Mouse (Mus musculus) lung, postnatal 0 days (tissue): ENCODE results near the gene Nyap1. TPM values are rescaled to one million over a fixed set of nuclear protein-coding genes. Genes with fewer than 3 reads are reported as not detected.

Source experiments
- ATAC-seq: fragments of 200-750 bp; cut with Nextera tagmentation; 2 replicates; pipeline ENCODE4 v1.8.0; 2017; ENCODE audit warnings: moderate library complexity
- DNase-seq: peaks from one replicate; pipeline ENCODE4 v3.0.0-alpha.2; 2016; ENCODE audit warnings: low spot score
- H3K27ac ChIP-seq: fragments of 300-500 bp; sonication (generic); 2 replicates; pipeline ENCODE4 v1.5.1; 2014; ENCODE audit warnings: antibody characterized with exemption, mild to moderate bottlenecking, low read length, mixed read lengths
- H3K27me3 ChIP-seq: fragments of 300-500 bp; sonication (generic); replicated peaks from 2 replicates; pipeline ENCODE4 v1.6.1; 2014; ENCODE audit warnings: low read length, mixed read lengths; ENCODE audit not compliant: insufficient read depth
- H3K36me3 ChIP-seq: fragments of 300-500 bp; sonication (generic); 2 replicates; pipeline ENCODE4 v1.6.1; 2014; ENCODE audit warnings: low read length, mixed read lengths; ENCODE audit not compliant: insufficient read depth
- H3K4me1 ChIP-seq: fragments of 300-500 bp; sonication (generic); 2 replicates; pipeline ENCODE4 v1.6.1; 2014; ENCODE audit warnings: antibody characterized with exemption, low read depth, low read length, mixed read lengths; ENCODE audit not compliant: insufficient read depth
- H3K4me2 ChIP-seq: fragments of 300-500 bp; sonication (generic); replicated peaks from 2 replicates; pipeline ENCODE4 v1.6.1; 2014; ENCODE audit warnings: low read depth, mild to moderate bottlenecking, low read length, moderate library complexity, mixed read lengths
- H3K4me3 ChIP-seq: fragments of 300-500 bp; sonication (generic); 2 replicates; pipeline ENCODE4 v1.5.1; 2014; ENCODE audit warnings: low read depth, low read length
- H3K9ac ChIP-seq: fragments of 300-500 bp; sonication (generic); replicated peaks from 2 replicates; pipeline ENCODE4 v1.6.1; 2014; ENCODE audit warnings: low read depth, mild to moderate bottlenecking
- H3K9me3 ChIP-seq: fragments of 300-500 bp; sonication (generic); 2 replicates; pipeline ENCODE4 v1.6.1; 2016; ENCODE audit warnings: low read length, mixed read lengths
- CTCF ChIP-seq: IDR thresholded peaks from 2 replicates; pipeline ENCODE4 v1.5.1; 2016; ENCODE audit warnings: antibody characterized with exemption, mild to moderate bottlenecking
- EP300 ChIP-seq: IDR thresholded peaks from 2 replicates; pipeline ENCODE4 v1.6.1; 2016; ENCODE audit warnings: antibody characterized with exemption, mild to moderate bottlenecking, control low read depth
- WGBS: fragments of 180-500 bp; shearing (Covaris S2); extraction: QIAGEN DNeasy Blood & Tissue Kit; methylation state at CpG from one replicate; pipeline ENCODE4 v1.1.7; 2014; 5-methylcytosine and 5-hydroxymethylcytosine counted together
- polyA plus RNA-seq: library from polyadenylated mRNA; unstranded; fragments of >200 nt; fragmentation: Nextera tagmentation; extraction: Ambion mirVana; gene quantifications from 2 replicates; pipeline ENCODE4 v1.2.1, GENCODE M21; 2015

The Nyap1 gene
- polyA plus RNA-seq, 1 experiment from 2014 or later: 0.51 TPM

DNA sequence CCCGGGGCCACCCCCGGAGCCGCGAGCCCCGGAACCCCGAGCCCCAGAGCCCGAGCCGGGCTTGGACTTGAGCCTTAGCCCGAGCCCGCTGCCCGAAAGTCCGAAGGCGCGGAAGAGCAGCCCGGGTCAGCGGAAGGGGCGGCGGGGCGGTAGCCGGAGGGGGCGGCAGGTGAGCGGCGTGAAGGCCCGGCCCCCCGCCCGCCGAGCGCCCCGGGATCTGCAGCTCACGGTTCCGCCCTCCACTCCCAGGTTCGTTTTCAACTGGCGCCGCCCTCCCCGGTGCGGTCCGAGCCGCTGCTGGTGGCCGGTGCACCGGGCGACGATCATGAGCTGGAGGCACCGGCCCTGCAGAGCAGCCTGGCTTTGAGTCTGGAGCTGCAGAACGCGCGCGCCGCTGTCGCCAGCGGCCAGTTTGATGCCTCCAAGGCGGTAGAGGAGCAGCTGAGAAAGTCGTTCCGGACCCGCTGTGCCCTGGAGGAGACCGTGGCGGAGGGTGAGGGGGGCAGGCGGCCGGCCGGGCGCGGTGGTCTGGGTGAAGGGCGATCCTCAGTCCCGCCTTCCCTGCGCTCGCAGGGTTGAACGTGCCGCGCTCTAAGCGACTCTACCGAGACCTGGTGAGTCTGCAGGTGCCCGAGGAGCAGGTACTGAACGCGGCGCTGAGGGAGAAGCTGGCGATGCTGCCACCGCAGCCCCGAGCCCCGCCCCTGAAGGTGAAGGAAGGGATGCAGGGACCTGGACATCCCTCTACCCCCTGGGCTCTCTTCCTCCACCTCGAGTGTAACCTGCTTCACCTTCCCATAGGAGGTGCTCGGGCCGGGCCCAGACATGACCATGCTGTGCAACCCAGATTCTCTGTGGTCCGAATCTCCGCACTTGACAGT lies 37.9 kb upstream of the Nyap1 start:
- Histone ChIP-seq H3K27me3 (no peaks in the 10 kb centered on the region), H3K4me3 (peak overlapping the region; percentile 99), H3K9ac (peak overlapping the region; percentile 81), H3K36me3 (peaks cover 17% of the 10 kb centered on the region), H3K9me3 (no peaks in the 10 kb centered on the region), H3K4me2 (peak overlapping the region; percentile 97), H3K4me1 (peaks cover 20% of the 10 kb centered on the region; the same call in 1 of the 2 replicates), H3K27ac (peak overlapping the region; percentile 90)
- ATAC-seq: peak; percentile 37
- peak; percentile 28 for DNase-seq
- WGBS: 1% methylated on average over 74 of the region's 83 CpGs
- TF ChIP-seq CTCF: 0 out of 2 replicates have a peak, but pooled peaks have one; percentile 12
- TF ChIP-seq EP300: no peak

DNA sequence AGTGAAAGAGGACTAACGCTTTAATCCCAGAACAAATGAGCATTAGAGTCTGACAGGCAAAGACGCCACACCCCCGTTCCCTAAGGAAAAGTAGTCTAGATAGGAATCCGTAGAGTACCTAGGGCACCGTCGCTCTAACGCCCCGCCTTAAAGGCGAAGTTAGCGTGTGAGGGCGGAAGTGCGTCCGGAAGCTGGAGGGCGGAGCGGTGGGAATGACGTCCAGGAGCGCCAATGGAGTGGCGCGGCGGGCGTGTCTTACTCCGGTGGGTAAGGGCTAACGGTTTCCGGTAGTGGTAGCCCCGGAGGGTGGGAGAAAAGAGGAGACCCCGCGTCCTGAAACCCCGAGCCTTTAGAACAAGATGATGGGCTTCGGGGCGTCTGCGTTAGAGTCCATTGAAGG lies 37.2 kb upstream of the Nyap1 start, which contains the start of gene Ppp1r35:
Gene Ppp1r35 (plus strand): TSS at position 215 of the 400 bp plus-strand sequence.
- peak; percentile 98 for DNase-seq
- no peaks in the 10 kb centered on the region for H3K27me3 ChIP-seq
- WGBS: 0% methylated on average over 30 of the region's 31 CpGs
- H3K4me1 ChIP-seq: peaks cover 13% of the 10 kb centered on the region; the same call in 1 of the 2 replicates
- peak; percentile 96 for ATAC-seq
- peaks cover 17% of the 10 kb centered on the region for H3K36me3 ChIP-seq
- H3K9ac ChIP-seq: peak within 1 kb of the TSS; percentile 81
- TF ChIP-seq EP300 (no peak), CTCF (no peak)
- H3K27ac ChIP-seq: peak within 1 kb of the TSS; percentile 90
- peak within 1 kb of the TSS; percentile 99 for H3K4me3 ChIP-seq
- H3K9me3 ChIP-seq: no peaks in the 10 kb centered on the region
- H3K4me2 ChIP-seq: peak within 1 kb of the TSS; percentile 97

DNA sequence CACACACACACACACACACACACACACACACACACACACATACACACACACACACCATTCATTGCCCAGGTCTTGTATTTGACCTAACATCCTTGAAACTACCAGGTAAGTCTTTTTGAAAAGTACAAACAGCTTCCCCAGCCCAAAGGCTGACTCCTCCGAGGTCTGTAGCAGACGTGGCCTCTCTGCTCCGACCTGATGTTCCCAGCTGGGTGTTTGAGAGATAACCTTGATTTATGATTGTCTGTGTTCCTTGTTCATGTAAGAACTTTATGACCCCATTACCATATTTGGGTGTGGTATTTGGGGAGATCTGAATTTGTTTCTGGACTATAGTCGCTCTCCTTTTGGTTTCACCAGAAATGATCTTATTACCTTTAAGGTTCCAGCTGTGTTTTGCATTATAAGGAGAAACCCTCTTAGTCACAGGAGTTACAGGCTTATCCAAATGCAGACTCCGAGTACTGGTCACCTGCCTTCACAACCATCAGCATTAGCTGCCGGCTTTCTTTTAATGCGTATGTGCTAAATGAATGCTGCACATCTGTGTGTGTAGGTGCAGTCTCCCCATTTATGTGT lies 35.9 kb upstream of the Nyap1 start:
- TF ChIP-seq CTCF (no peak), EP300 (no peak)
- Histone ChIP-seq H3K4me2 (no peak overlapping the region), H3K4me1 (peaks cover 8% of the 10 kb centered on the region; the same call in 1 of the 2 replicates), H3K9ac (no peak overlapping the region), H3K9me3 (no peaks in the 10 kb centered on the region), H3K27me3 (no peaks in the 10 kb centered on the region), H3K27ac (no peak overlapping the region), H3K4me3 (no peak overlapping the region), H3K36me3 (peaks cover 17% of the 10 kb centered on the region; the same call in 1 of the 2 replicates)
- ATAC-seq: no peak
- no peak for DNase-seq
- WGBS: 70% methylated on average over 7 of the region's 7 CpGs

DNA sequence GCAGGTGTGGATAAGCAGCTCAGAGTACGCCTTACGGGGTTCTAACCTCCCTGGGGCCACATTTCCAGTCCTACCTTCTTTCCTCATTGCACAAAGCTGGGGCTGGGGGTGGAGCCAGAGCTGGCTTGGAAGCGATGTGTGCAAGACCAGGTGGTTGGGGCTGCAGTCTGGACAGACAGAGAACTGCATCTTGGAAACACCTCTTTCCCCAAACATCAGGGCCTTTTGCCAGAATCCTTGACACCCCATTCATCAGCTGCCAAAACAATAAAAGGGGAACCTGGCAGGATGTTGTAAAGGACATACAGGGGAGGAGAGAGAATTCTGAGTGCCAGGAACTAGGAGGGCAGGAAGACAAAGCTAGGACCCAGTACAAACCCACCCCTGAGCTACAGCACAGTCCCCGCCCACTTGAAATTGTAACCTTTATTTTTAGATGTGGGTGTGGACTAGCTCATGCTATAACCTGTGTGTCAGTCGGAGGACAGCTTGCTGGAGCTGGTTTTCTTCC lies 35.1 kb upstream of the Nyap1 start:
- DNase-seq (peak; percentile 77), ATAC-seq (peak; percentile 48)
- Histone ChIP-seq H3K9ac (no peak overlapping the region), H3K27ac (0 out of 2 replicates have a peak overlapping the region, but pooled peaks have one; percentile 26), H3K4me3 (no peak overlapping the region), H3K27me3 (no peaks in the 10 kb centered on the region), H3K4me1 (peaks cover 8% of the 10 kb centered on the region; the same call in 1 of the 2 replicates), H3K36me3 (peaks cover 11% of the 10 kb centered on the region; the same call in 1 of the 2 replicates), H3K4me2 (no peak overlapping the region), H3K9me3 (no peaks in the 10 kb centered on the region)
- 17% methylated on average over 5 of the region's 5 CpGs for WGBS
- TF ChIP-seq CTCF (no peak; the same call in 1 of the 2 replicates), EP300 (peak; percentile 21; the same call in 1 of the 2 replicates)

DNA sequence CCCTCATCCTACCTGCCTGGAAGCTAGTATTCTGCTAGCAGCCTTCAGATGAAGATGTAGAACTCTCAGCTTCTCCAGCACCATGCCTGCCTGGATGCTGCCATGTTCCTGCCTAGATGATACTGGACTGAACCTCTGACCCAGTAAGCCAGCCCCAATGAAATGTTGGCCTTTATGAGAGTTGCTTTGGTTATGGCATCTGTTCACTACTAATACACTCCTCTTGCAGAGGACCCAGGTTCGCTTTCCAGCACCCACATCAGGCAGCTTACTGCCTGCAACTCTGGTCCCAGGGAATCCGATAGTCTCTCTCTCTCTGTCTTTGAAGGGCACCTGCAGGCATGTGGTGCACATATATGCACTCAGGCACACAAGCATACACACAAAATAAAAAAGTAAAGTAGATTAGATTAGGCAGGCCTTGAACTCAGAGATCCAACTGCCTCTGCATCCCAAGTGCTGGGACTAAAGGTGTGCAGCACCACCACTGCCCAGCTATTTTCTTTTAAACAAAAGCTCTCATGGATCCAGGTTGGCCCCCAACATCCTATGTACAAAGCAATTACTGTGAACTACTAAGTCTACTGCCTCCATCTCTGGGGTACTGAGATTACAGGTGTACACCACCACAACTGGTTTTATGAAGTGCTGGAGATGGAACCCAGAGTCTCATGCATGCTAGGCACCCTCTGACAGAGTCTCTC lies 34.3 kb upstream of the Nyap1 start:
- no peak for TF ChIP-seq EP300
- no peak for ATAC-seq
- DNase-seq: no peak
- Histone ChIP-seq H3K4me1 (peaks cover 8% of the 10 kb centered on the region; the same call in 1 of the 2 replicates), H3K9me3 (no peaks in the 10 kb centered on the region), H3K27ac (0 out of 2 replicates have a peak overlapping the region, but pooled peaks have one; percentile 26), H3K27me3 (no peaks in the 10 kb centered on the region), H3K4me2 (no peak overlapping the region), H3K36me3 (peaks cover 7% of the 10 kb centered on the region; the same call in 1 of the 2 replicates), H3K9ac (no peak overlapping the region), H3K4me3 (no peak overlapping the region)
- 94% methylated on average over 2 of the region's 2 CpGs for whole genome bisulfite sequencing
